Mouse (Mus musculus) hindbrain, embryonic 11.5 days (tissue): ENCODE results near the gene Cgnl1. TPM values are rescaled to one million over a fixed set of nuclear protein-coding genes. Genes with fewer than 3 reads are reported as not detected.

Experiments
- ATAC-seq: fragments of 200-750 bp; cut with Nextera tagmentation; 2 replicates; pipeline ENCODE4 v1.8.0; 2017; ENCODE audit warnings: mild to moderate bottlenecking, moderate TSS enrichment, moderate library complexity; ENCODE audit not compliant: low FRiP score
- DNase-seq: peaks from one replicate; pipeline ENCODE4 v3.0.0-alpha.2; 2015; ENCODE audit warnings: low spot score
- H3K27ac ChIP-seq: fragments of 300-500 bp; sonication (generic); 2 replicates; pipeline ENCODE4 v1.5.1; 2014; ENCODE audit warnings: mild to moderate bottlenecking, low read depth, low read length
- H3K27me3 ChIP-seq: fragments of 300-500 bp; sonication (generic); 2 replicates; pipeline ENCODE4 v1.6.1; 2014; ENCODE audit warnings: mild to moderate bottlenecking, low read length, moderate library complexity, mixed read lengths; ENCODE audit not compliant: control insufficient read depth, insufficient read depth
- H3K36me3 ChIP-seq: fragments of 300-500 bp; sonication (generic); 2 replicates; pipeline ENCODE4 v1.6.1; 2014; ENCODE audit warnings: mild to moderate bottlenecking, low read length, moderate library complexity, mixed read lengths; ENCODE audit not compliant: control insufficient read depth, insufficient read depth
- H3K4me1 ChIP-seq: fragments of 300-500 bp; sonication (generic); replicated peaks from 2 replicates; pipeline ENCODE4 v1.6.1; 2014; ENCODE audit warnings: low read length, mixed read lengths; ENCODE audit not compliant: control insufficient read depth, insufficient read depth
- H3K4me2 ChIP-seq: fragments of 300-500 bp; sonication (generic); replicated peaks from 2 replicates; pipeline ENCODE4 v1.6.1; 2014; ENCODE audit warnings: mild to moderate bottlenecking, low read depth, low read length
- H3K4me3 ChIP-seq: fragments of 300-500 bp; sonication (generic); 2 replicates; pipeline ENCODE4 v1.5.1; 2014; ENCODE audit warnings: low read depth, low read length
- H3K9ac ChIP-seq: fragments of 300-500 bp; sonication (generic); 2 replicates; pipeline ENCODE4 v1.6.1; 2014; ENCODE audit warnings: low read depth, low read length
- H3K9me3 ChIP-seq: fragments of 300-500 bp; sonication (generic); 2 replicates; pipeline ENCODE4 v1.6.1; 2016; ENCODE audit warnings: low read length; ENCODE audit not compliant: control insufficient read depth
- WGBS: fragments of 180-500 bp; shearing (Covaris S2); extraction: QIAGEN DNeasy Blood & Tissue Kit; methylation state at CpG from one replicate; pipeline ENCODE4 v1.1.7; 2014; 5-methylcytosine and 5-hydroxymethylcytosine counted together
- polyA plus RNA-seq: library from polyadenylated mRNA; unstranded; fragments of >200 nt; fragmentation: Nextera tagmentation; extraction: Ambion mirVana; gene quantifications from 2 replicates; pipeline ENCODE4 v1.2.1, GENCODE M21; 2014

The Cgnl1 gene
- polyA plus RNA-seq, 1 experiment from 2014 or later = 6.3 TPM

- H3K27ac ChIP-seq = no peak within 1 kb of the TSS
- WGBS = 4% methylated on average over 29 of the region's 29 CpGs
- H3K27me3 ChIP-seq = peaks cover 2% of the 10 kb centered on the region
- H3K9me3 ChIP-seq = no peaks in the 10 kb centered on the region
- peak within 1 kb of the TSS; percentile 59 for H3K9ac ChIP-seq
- peak; percentile 65; the same call in 1 of the 2 replicates for ATAC-seq
- peak within 1 kb of the TSS; percentile 77 for H3K4me2 ChIP-seq
- H3K4me1 ChIP-seq = no peaks in the 10 kb centered on the region
- peak; percentile 83 for DNase-seq
- no peaks in the 10 kb centered on the region for H3K36me3 ChIP-seq
- peak within 1 kb of the TSS; percentile 46 for H3K4me3 ChIP-seq
Measured at GRCm38 (mm10) chr9:71591938-71592548, 179.4 kb downstream of the Cgnl1 start, which contains the start of gene Myzap. Gene Myzap (minus strand): TSS chr9:71592360.

GRCm38 (mm10) chr9:71591106-71591505 is 180.3 kb downstream of the Cgnl1 start:
- no peaks in the 10 kb centered on the region for H3K9me3 ChIP-seq
- no peaks in the 10 kb centered on the region for H3K36me3 ChIP-seq
- WGBS = 78% methylated on average over 5 of the region's 5 CpGs
- no peak overlapping the region for H3K27ac ChIP-seq
- no peak overlapping the region for H3K4me3 ChIP-seq
- H3K27me3 ChIP-seq = peaks cover 2% of the 10 kb centered on the region
- no peak overlapping the region for H3K9ac ChIP-seq
- no peaks in the 10 kb centered on the region for H3K4me1 ChIP-seq
- no peak overlapping the region for H3K4me2 ChIP-seq
- DNase-seq (no peak), ATAC-seq (no peak)

GRCm38 (mm10) chr9:71589771-71590170 is 181.6 kb downstream of the Cgnl1 start:
- H3K9me3 ChIP-seq = no peaks in the 10 kb centered on the region
- 80% methylated on average over 7 of the region's 7 CpGs for WGBS
- no peak overlapping the region for H3K27ac ChIP-seq
- H3K4me3 ChIP-seq = no peak overlapping the region
- DNase-seq (no peak), ATAC-seq (no peak)
- no peak overlapping the region for H3K9ac ChIP-seq
- H3K4me2 ChIP-seq = no peak overlapping the region
- H3K36me3 ChIP-seq = no peaks in the 10 kb centered on the region
- H3K4me1 ChIP-seq = no peaks in the 10 kb centered on the region
- H3K27me3 ChIP-seq = peaks cover 2% of the 10 kb centered on the region

DNA sequence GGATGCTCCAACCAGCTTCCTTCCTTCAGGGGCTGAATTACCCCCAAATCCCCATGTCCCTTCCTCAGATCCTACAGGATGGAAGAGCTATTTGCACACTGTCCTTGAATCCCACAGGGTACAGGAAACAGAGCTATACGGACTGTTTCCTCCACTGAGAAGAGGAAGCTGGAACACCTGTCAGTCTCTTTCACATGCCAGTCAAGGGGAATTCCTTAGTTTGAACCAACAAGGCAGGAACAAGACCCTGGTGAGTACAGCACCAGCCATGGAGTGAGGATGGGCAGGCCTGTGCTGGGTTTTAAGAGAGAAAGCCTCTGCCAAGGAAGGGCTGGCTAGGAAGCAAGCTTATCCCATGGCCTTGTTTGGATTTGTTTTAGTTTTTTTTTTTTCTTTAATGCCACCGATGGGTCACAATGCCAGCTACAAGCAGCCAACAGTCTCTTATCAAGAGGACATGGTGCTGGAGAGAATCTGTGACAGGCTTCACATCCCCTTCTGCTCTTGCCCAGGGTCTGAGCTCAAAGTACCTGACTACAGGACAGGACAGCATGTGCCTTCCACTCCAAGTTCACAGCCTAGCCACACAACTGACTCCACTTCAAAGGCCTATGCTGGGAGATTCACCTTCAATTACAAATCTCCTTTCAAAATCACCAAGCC is 182.3 kb downstream of the Cgnl1 start:
- Histone ChIP-seq H3K36me3 (no peaks in the 10 kb centered on the region), H3K4me1 (no peaks in the 10 kb centered on the region), H3K27ac (no peak overlapping the region), H3K9me3 (no peaks in the 10 kb centered on the region), H3K27me3 (peaks cover 2% of the 10 kb centered on the region), H3K9ac (no peak overlapping the region), H3K4me2 (no peak overlapping the region), H3K4me3 (no peak overlapping the region)
- DNase-seq (no peak), ATAC-seq (no peak)
- WGBS = 72% methylated on average over 2 of the region's 2 CpGs

DNA sequence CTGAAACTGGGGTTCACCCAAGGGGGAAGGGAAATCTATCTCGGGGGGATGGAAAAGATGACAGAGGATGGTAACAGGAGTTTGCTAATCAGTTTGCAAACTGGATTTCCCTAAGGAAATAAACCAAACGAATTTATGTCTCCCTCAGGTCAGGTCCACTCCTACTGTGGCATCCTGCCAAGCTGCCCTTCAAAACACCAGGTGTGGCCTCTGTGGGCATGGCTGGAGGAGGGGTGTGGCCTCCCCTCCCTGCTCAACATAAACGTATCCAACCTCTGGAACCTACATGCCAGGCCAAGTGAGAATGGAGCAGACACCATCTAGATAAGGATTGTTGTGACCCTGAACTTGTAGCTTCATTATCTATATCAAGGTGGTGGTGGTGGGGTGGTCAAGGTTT is 185.0 kb downstream of the Cgnl1 start:
- no peaks in the 10 kb centered on the region for H3K36me3 ChIP-seq
- no peaks in the 10 kb centered on the region for H3K9me3 ChIP-seq
- no peaks in the 10 kb centered on the region for H3K4me1 ChIP-seq
- WGBS = 58% methylated on average over 3 of the region's 3 CpGs
- H3K9ac ChIP-seq = no peak overlapping the region
- H3K4me2 ChIP-seq = no peak overlapping the region
- H3K27me3 ChIP-seq = no peaks in the 10 kb centered on the region; the same call in 1 of the 2 replicates
- DNase-seq (no peak), ATAC-seq (no peak)
- H3K4me3 ChIP-seq = no peak overlapping the region
- no peak overlapping the region for H3K27ac ChIP-seq

DNA sequence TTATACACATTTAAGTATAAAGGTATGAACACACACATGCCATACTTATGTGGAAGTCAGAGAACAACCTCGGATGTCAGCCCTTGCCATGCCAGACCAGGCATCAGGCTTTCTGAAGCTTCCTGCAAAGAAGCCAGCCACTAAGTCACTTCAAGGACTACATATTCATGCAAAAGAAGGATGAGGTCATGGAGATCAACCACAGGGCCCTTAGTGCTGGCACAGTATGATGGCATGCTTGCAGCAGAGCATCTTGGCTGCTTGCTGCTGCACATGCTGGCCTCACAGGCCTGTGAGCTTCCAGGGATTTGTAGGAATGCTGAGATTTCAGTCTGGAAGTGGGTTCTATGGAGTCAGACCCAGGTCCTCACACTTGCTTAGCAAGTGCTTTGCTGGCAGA is 188.6 kb downstream of the Cgnl1 start:
- H3K27me3 ChIP-seq = no peaks in the 10 kb centered on the region
- 83% methylated on average over 1 of the region's 1 CpGs for WGBS
- H3K9me3 ChIP-seq = no peaks in the 10 kb centered on the region
- no peak for ATAC-seq
- no peak overlapping the region for H3K9ac ChIP-seq
- H3K4me2 ChIP-seq = no peak overlapping the region
- H3K4me1 ChIP-seq = no peaks in the 10 kb centered on the region
- no peak overlapping the region for H3K4me3 ChIP-seq
- no peak overlapping the region for H3K27ac ChIP-seq
- DNase-seq = no peak
- no peaks in the 10 kb centered on the region for H3K36me3 ChIP-seq

GRCm38 (mm10) chr9:71578896-71579564 is 192.4 kb downstream of the Cgnl1 start:
- no peak overlapping the region for H3K4me3 ChIP-seq
- H3K4me1 ChIP-seq = no peaks in the 10 kb centered on the region
- no peaks in the 10 kb centered on the region for H3K27me3 ChIP-seq
- H3K9me3 ChIP-seq = no peaks in the 10 kb centered on the region
- no peaks in the 10 kb centered on the region for H3K36me3 ChIP-seq
- no peak for DNase-seq
- no peak overlapping the region for H3K27ac ChIP-seq
- ATAC-seq = no peak
- no peak overlapping the region for H3K4me2 ChIP-seq
- 69% methylated on average over 7 of the region's 7 CpGs for WGBS
- no peak overlapping the region for H3K9ac ChIP-seq
